Mouse (Mus musculus) gastrocnemius, adult 2 months (tissue): ENCODE results near the gene Lrrc20. TPM values are rescaled to one million over a fixed set of nuclear protein-coding genes. Genes with fewer than 3 reads are reported as not detected.
"Not testable (repeated sequence)": the region's sequence is repeated elsewhere in the genome, so short reads cannot be mapped to it uniquely, and the experiment has no call there.

Experiments
- DNase-seq: peaks from one replicate; pipeline ENCODE4 v3.0.0; 2022
- H3K27ac ChIP-seq: fragments of 200-600 bp; 2 replicates; pipeline ENCODE4 v1.8.1; 2022; ENCODE audit warnings: mild to moderate bottlenecking
- H3K4me3 ChIP-seq: fragments of 200-600 bp; 2 replicates; pipeline ENCODE4 v1.8.1; 2022; ENCODE audit warnings: mild to moderate bottlenecking, moderate library complexity
- CTCF ChIP-seq: fragments of 200-600 bp; IDR thresholded peaks from 2 replicates; pipeline ENCODE4 v1.8.1; 2022; ENCODE audit warnings: antibody characterized with exemption, mild to moderate bottlenecking, moderate library complexity
- intact Hi-C: fragments of 180-260 bp; cut with DNase I; formaldehyde crosslinking; loops from one replicate; pipeline ENCODE4 v1.15.1; 2025
- total RNA-seq, 2 experiments: library from RNA; stranded (reverse); gene quantifications; 2 replicates each; pipeline ENCODE4 v1.2.3; 2021

Lrrc20 gene
- total RNA-seq, 2 experiments from 2014 or later, result 133 to 164 TPM

DNA sequence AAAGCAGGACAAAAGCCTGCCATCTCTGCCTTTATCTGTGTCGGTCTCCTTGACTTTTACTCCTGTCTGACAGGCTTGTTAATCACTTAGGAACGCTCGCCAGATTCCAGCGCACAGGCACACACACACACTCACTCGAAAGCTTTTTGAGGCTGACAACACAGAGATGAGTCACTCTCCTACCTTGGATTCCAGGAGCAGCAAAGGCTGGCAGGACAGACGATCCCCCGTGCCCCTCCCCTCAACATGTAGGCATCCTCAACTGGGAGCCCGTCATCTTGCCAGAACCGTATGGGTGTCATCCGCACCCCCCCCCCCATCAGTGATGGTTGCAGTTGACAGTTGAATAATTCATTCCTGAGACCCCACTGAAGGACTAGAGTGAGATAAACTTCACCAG, 94.6 kb downstream of the Lrrc20 start:
- Histone ChIP-seq H3K27ac (no peak overlapping the region), H3K4me3 (no peak overlapping the region)
- TF ChIP-seq CTCF, result no peak
- intact Hi-C loops, result no loop called here
- no peak for DNase-seq

DNA sequence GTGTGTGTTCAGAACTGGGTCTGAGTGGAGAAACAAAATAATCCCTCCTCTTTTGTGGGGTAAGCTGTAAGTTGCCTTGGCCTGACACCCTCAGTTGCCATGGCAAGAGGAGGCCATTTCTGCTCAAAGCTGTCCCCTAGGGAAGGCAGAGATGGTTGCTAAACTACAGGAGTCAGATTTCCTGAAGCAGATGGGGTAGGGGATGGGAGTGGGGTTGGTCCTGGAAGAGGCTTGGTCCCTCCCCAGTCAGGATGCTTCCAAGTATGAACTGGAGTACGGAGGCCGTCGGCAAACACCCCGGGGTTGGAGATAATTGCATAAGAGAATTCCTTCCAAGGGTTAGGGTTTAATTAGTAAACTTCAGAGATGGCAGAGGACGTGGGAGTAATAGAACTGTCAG, 96.5 kb downstream of the Lrrc20 start:
- no peak overlapping the region for H3K4me3 ChIP-seq
- TF ChIP-seq CTCF, result no peak
- peak; percentile 31 for DNase-seq
- H3K27ac ChIP-seq, result no peak overlapping the region
- intact Hi-C loops, result no loop called here

DNA sequence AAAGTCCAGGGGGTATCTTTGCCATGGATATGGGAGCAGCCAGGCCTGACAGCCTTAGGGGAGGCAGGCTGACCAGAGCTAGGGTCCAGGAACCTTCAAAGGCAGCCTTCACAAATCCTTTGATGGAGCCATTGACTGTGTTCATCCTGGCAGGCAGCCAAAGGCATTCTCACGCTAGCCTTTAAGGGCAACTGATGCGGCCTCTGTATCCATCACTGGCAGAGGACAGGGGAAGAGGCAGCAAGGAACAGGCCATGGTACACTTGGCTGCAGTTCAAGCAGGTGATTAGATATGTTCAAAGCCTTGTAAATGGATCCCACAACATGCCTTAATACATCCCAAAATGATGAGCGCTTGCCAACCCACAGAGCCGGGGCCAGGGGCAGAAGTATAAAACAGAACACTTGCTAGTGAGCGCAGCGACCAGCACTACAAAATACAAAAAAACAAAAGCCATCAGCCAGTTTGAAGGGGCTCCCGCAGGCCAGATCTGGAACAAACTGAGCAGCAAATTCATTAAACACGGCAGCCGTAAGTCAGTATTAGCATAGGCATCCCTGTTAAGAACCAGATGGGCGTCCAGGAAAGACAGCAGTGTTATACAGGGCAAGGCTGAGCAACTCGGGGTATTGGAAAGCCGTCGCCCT, 100.6 kb downstream of the Lrrc20 start:
- H3K27ac ChIP-seq, result no peak overlapping the region
- no peak for TF ChIP-seq CTCF
- no peak overlapping the region for H3K4me3 ChIP-seq
- DNase-seq, result no peak
- intact Hi-C loops, result no loop called here

DNA sequence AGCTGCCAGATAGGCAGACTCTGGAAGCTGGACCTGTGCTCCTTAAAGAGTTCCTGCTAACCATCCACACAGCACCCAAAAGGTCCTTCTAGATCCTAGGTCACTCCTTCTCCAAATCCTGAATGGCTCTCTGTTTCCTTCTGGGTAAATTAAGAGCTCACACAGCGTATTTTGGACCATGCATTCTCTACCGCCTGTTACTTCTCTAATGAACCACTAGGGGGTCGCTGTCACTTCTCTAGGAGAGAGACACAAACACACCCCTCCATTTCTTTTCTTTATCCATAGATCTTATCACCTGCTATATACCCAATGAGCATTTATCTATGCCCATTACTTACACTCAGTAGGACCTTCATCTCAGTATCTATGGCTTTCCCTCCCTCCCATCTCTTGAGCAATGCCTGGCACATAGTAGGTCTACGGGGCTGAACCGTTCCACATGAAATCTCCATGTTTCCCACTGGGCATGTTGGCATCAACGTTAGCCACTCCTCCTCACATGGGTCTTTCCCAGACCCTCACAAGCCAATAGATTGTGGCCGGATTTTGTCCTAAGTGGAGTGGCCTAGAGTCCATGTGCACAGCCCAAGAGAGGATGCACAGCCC, 111.7 kb downstream of the Lrrc20 start:
- peak; percentile 20; the same call in 1 of the 2 replicates for TF ChIP-seq CTCF
- intact Hi-C loops, result no loop called here
- DNase-seq, result no peak
- Histone ChIP-seq H3K4me3 (no peak overlapping the region), H3K27ac (no peak overlapping the region)

DNA sequence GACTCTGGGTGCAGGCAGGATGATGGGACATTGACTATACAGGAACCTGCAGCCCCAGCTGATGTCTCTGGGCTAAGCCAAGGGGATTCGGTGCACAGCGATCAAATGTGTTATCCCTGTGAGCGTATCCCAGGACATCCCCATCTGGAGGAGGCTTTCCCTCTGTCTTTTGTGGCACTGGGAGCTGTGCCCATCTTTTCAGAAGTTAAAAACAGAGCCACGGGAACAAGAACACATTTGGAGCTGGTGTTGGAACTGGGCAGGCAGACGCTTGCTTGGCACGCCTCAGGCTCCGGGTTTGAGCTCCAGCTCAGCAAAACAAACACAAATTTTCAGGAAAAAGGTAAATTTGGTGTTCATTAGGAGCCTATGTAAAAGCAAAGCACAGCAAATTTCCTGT, 122.4 kb downstream of the Lrrc20 start:
- intact Hi-C loops, result no loop called here

DNA sequence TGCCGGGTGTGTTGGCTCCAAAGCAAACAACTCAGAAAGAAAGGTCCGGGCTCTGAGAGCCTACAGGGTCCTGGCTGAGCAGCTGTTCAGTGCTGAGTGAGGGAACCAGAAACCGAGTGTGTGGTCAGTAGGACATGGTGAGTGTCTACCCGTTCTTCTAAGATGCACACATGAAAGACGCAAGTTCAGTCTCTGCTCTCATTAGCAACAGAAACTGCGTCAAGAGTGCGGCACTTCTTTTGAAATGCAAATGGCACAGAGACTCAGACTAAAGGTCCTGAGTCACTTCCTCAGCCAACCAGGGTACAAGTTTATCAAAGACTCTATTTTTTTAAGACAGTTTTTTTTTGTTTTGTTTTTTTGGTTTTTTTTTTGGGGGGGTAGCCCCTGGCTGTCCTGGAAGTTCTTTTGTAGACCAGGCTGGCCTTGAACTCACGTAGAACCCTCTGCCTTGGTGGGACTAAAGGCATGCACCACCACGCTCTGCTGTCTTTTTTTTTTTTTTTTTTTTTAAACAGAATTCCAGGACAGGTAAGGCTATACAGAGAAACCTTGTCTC, 124.0 kb downstream of the Lrrc20 start:
- H3K4me3 ChIP-seq, result no peak overlapping the region
- no peak overlapping the region for H3K27ac ChIP-seq
- TF ChIP-seq CTCF, result no peak
- DNase-seq, result no peak
- intact Hi-C loops, result loop anchor here (5.0 kb wide), 1 partner anchor 132 kb away; no protein-coding TSS in a partner anchor

More for the DNA sequence above, 122.4 kb downstream of the Lrrc20 start:
- Histone ChIP-seq H3K27ac (no peak overlapping the region), H3K4me3 (no peak overlapping the region)
- no peak for DNase-seq
- TF ChIP-seq CTCF, result no peak

DNA sequence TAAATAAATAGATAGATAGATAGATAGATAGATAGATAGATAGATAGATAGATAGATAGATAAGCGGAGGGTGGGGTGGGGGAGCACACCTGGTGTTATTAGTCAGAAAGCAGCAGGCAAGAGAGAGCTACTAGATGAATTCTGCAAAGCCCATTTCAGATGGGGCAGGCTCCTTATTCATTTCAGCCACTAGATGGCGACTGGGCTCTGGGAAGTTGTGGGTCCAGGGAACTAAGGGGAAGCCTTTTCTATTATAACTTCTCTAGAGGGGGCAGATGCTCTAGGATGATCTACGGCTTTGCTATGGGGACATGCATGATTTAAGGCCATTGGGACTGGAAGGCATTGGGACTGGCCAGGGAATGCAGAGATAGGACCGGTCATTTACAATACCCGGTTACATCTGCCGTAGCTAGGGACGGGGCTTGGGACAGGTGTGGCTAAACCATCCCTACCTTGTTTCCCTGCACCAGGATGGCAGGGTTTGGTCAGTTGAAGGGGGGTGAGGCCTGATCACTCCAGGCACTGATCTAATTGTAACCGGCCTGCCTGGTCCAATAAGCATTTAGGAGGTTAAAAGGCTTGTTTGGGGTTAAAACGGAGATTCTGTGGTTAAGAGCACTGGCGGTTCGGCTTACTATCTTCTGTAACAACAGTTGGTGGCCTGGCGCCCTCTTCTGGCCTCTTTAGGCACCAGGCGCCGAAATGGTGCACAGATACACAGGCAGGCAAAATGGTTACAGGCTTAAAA, 126.9 kb downstream of the Lrrc20 start:
- Histone ChIP-seq H3K4me3 (no peak overlapping the region; the same call in 1 of the 2 replicates), H3K27ac (no peak overlapping the region)
- intact Hi-C loops, result loop anchor here (2.0 to 5.0 kb wide), 2 partner anchors 112 to 135 kb away; no protein-coding TSS in a partner anchor
- peak; percentile 54 for DNase-seq
- peak; percentile 73 for TF ChIP-seq CTCF

DNA sequence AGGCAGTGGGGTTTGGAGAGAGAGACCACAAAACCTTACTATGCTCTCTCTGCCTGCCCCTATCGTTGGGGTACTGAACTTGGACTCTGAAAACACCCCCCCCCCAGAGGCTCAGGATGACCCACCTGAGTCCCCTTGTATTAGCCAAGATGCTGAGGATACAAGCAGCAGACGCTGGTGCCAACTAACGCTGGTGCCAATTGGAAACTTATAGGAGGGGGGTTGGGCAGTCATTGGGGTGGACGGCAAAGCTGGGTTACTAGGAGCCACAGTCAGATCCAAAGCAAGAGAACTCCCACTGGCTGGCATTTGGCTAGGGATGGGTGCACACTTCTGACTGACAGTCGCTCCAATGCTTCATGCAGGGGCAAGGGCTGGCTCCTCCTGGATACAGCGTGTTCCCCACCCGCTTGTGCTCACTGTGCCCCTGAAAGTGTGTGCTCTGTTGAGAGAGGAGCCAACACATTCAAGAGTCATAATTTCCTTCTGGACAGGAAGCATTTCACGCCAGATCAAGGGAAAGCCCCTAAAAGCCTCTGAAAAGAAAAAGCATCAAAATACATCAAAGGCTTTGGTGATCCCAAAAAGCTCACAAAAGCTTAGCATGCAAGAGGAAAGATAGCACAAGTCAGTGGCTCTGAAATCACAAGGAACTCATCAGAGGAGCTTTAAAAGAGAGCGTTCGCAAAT, 128.9 kb downstream of the Lrrc20 start:
- no peak overlapping the region for H3K4me3 ChIP-seq
- intact Hi-C loops, result loop anchor here (5.0 kb wide), 1 partner anchor 137 kb away; no protein-coding TSS in a partner anchor
- H3K27ac ChIP-seq, result no peak overlapping the region
- no peak for DNase-seq
- no peak for TF ChIP-seq CTCF

DNA sequence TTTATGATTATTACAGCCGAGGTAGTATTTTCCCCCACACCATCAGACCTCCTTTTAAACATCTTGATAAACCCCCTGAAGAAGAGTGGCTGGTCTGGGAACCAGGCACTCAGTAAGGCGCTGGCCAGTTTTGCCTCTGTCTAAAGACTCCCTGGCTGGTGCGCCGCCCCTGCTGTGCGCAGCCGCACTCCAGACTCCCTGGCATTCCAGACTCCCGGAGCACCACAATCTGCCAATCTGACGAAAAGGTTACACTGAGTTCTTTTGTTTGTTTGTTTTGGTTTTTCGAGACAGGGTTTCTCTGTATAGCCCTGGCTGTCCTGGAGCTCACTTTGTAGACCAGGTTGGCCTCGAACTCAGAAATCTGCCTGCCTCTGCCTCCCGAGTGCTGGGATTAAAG, 129.8 kb downstream of the Lrrc20 start:
- DNase-seq, intact Hi-C loops: not testable (repeated sequence)

DNA sequence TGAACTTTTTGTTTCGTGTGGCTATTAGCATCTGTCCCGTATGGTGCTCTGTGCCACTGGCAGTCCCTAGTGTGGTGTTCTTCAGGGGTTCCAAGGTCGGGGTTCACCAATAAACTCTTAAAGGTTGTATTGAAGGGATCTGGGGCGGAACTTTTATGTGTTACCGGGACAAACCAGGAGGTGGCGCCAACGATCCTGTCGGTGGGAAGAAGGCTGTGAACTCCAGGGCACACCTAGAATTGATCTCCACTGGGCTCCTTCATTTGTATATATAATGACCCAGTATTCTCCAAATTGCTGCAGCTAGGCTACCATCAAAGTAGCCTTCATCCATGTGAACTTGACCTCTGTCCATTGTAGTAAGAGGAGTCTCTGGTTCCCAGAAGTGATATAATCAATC, 130.2 kb downstream of the Lrrc20 start:
- Histone ChIP-seq H3K4me3 (no peak overlapping the region), H3K27ac (no peak overlapping the region)
- peak; percentile 73 for DNase-seq
- intact Hi-C loops, result loop anchor here (1.0 kb wide), 1 partner anchor 52 kb away; no protein-coding TSS in a partner anchor
- TF ChIP-seq CTCF, result peak; percentile 76

More for the DNA sequence above, 129.8 kb downstream of the Lrrc20 start:
- H3K27ac ChIP-seq, H3K4me3 ChIP-seq: not testable (repeated sequence)

DNA sequence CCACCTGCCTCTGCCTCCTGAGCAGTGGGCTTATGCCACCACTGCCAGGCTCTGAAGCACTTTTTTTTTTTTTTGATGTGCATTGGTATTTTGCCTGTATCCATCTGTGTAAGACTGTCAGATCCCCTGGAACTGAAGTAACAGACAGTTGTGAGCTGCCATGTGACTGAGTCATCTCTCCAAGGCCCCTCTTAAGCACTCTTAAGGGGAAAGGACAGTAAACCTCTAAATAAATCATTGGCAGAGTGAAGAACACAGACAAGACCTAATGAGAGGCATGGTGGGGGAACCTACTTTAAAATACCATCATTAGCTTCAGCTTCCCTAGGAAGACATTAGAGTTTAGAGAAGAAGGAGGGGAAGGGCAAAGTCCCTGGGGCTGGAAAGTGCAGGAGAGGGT, 132.6 kb downstream of the Lrrc20 start:
- TF ChIP-seq CTCF, result no peak
- intact Hi-C loops, result no loop called here
- no peak for DNase-seq
- Histone ChIP-seq H3K4me3 (no peak overlapping the region), H3K27ac (no peak overlapping the region)

DNA sequence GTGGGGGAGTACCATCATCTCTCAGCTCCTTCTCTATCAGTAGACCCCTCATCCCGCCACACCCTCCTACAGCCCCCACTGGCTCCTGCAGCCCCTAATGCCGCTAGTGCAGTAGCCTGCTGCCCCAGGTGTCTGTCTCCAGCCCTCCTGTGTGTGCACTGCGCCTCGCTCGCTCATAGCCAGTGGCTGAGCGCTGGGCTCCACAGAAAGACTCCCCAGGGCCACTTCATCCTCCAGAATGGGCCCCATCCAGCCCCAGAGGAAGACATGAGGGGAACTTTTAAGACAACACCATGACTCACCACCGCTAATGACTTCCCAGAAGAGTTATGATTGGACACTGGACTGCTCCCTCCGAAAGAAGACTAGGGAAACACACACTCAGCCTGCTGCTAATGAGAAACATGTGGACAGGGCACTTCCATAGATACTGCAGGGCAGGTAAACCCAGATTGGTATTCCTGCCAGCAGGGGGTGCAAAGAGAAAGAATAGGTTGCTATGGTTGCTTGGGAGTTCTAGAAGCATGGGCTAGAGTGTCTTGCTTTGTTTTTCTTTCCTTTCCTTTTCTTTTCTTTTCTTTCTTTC, 135.1 kb downstream of the Lrrc20 start:
- TF ChIP-seq CTCF, result peak; percentile 42
- no peak overlapping the region for H3K27ac ChIP-seq
- intact Hi-C loops, result no loop called here
- no peak overlapping the region for H3K4me3 ChIP-seq
- peak; percentile 46 for DNase-seq
